Mouse (Mus musculus): Measurements from ENCODE around the gene C1qtnf5. TPM values are rescaled to one million over a fixed set of nuclear protein-coding genes. Genes with fewer than 3 reads are reported as not detected.

Gene C1qtnf5
- not detected for total RNA-seq (2023)

DNA sequence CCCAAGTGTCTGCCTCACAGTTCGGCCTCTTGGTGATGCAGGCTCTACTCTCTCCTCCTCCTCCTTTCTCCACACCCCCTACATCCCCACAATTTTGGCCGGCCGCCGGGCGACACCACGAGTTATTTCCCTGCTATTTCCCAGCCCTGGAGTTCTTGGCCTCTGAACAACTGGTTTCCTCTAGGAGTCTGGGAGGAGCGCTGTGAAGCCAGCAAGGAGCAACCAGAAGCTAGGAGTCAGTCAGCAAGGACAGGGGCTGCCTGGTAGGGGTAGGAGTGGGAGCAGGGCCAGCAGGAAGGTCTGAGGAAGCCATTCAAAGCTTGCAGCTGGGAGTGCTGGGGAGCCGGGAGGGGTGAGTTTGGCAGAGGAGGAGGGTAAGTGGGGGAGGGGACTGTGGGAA lies at the start of gene C1qtnf5:
Gene C1qtnf5, plus strand, starts transcription at position 136 of the 400 bp plus-strand sequence.

DNA sequence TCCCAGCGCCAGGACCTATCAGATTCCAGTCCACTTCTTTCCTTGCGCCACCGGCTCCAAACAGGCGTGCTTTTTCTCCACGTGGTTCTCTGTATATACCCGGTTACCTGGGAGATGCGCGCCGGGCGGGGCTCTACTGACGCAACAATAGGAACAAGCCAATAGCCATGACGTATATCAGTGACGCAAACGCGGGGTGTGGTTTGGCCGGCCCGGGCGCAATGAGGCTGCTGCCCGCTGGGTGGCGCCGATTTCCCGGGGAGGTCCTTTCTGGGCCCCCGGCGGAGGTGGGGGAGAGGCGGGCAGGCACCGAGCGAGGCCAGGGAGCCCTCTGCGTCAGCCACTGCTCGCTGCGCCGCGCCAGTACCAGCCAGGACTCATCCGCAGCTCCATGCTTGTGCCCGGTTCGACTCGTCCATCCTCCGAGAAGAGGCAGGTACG lies 40.2 kb upstream of the C1qtnf5 start, which contains the start of gene Usp2:
Gene Usp2, plus strand, starts transcription at position 237 of the 441 bp plus-strand sequence.

DNA sequence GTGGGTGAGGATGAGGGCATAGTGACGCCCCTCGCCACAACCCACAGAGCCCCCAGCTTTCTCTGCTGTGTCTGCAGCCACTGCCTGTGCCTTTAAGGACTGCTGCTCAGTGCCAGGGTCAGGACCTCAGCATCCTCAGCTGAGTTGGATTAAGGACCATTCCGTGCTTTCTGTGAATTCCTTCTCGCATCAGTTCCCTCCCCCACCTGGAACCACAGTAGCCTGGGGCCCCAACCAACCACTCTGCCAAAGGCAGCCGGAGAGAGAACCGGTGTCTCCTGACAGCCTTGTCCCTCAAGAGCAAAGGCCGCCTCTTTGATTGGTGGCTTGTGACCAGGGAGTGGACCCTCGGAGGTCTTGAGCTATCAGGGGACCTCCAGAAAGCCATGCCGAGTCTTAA lies 5.6 kb upstream of the C1qtnf5 start, which contains the start of gene Mfrp:
Gene Mfrp, plus strand, starts transcription at position 240 of the 400 bp plus-strand sequence.

DNA sequence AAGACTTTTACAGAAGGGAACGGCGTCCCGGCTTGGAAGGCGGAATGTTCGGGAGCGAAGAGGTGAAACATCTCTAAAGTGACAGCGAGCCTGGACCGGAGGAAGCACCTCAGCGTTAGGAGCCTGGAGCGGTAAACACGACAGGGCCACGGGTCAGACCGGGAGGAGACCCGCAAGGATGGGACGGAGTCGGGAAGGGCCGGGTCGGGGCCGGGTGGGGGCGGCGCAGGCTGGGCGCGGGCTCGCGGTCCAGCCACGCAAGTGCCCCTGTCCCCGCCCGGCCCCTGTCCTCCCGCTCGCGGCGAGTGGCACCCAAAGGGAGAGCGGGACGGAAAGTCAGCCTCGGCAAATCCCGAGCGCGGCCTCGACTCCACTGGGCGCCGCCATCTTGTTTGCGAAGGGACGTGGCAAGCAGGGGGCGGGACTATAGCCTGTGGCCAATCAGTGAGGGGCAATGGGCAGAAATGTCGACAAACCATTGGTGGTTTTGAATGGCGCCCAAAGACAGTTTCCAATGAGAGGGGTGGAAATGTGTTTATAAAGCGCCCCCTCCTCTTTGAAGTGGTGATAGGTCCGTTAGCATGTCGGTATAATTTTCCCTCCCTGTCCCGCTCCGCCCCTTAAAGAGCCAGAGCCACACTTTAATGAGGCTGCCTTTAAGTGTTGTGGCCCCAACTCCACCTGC lies 6.2 kb downstream of the C1qtnf5 start, which contains the start of the genes Gm49380 and Rnf26:
Gene Gm49380, minus strand, starts transcription at position 396 of the 685 bp plus-strand sequence.
Gene Rnf26, minus strand, starts transcription at position 413 of the 685 bp plus-strand sequence.

DNA sequence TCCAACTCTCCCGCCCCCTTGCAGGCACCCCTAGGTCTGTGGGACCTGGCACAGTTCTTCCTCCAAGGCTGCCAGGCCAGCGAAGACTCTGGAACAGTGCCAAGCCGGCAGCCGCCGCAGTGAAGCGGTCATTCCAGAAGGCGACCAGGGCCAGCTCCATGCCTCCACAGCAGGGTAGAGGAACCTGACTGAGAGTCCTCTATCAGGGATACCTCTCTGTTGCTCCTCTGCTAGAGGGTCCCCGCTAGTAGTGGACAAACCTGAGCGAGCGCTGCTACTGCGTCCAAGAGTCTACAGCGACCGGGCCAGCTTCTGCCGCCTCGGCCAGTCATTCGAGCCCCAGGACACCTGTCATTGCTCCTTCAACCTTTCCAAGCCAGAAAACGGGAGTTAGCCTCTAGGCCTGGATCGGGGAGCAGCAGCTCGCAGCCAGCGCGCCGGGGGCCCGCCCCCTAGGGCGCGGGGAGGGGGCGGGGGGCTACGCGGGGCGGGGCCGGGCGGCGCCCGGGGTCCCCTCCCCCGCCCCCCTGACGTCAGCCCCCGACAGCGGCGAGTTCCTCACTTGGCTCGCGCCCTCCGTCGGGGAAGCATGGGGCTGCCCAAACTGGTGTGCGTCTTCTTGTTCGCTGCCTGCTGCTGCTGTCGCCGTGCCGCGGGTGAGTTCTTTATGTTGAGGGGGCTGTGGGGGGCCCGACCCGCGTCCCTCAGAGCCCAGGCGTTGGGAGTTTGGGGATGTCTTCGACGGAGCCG lies 27.2 kb downstream of the C1qtnf5 start, which contains the start of gene Mcam:
Gene Mcam, plus strand, starts transcription at position 369 of the 750 bp plus-strand sequence.

Other genes with a start within 250 kb of the C1qtnf5 start
- gene Thy1, start 63.9 kb upstream of the C1qtnf5 start, total RNA-seq (2023) = 1 to 10 TPM; 2.6 to 3.3 TPM
- 10 to 100 TPM in 1 of 2 experiments, 1 to 10 TPM in 1; 2.6 to 10.8 TPM for gene Usp2, start 40.2 kb upstream of the C1qtnf5 start, total RNA-seq (2023)
- under 1 TPM in 1 of 2 experiments, not detected in 1; 0.24 TPM for gene Mfrp, start 5.5 kb upstream of the C1qtnf5 start, total RNA-seq (2023)
- not detected for gene Gm49380, start 6.3 kb downstream of the C1qtnf5 start, total RNA-seq (2023)
- 10 to 100 TPM; 20.3 to 24.1 TPM for gene Rnf26, start 6.3 kb downstream of the C1qtnf5 start, total RNA-seq (2023)
- 1 to 10 TPM in 1 of 2 experiments, under 1 TPM in 1; 0.53 to 1.1 TPM for gene Mcam, start 27.2 kb downstream of the C1qtnf5 start, total RNA-seq (2023)
- 100 to 1,000 TPM; 147 to 153 TPM for gene Cbl, start 126.8 kb downstream of the C1qtnf5 start, total RNA-seq (2023)
- not detected for gene Ccdc153, start 133.4 kb downstream of the C1qtnf5 start, total RNA-seq (2023)
- not detected for gene Pdzd3, start 144.2 kb downstream of the C1qtnf5 start, total RNA-seq (2023)
- 1 to 10 TPM; 4.1 to 4.4 TPM for gene Nlrx1, start 161.4 kb downstream of the C1qtnf5 start, total RNA-seq (2023)
- gene Abcg4, start 181.4 kb downstream of the C1qtnf5 start, total RNA-seq (2023) = not detected
- gene Hinfp, start 198.4 kb downstream of the C1qtnf5 start, total RNA-seq (2023) = 10 to 100 TPM; 69.0 to 69.1 TPM
- 10 to 100 TPM; 19.9 to 22.5 TPM for gene C2cd2l, start 213.0 kb downstream of the C1qtnf5 start, total RNA-seq (2023)
- gene Dpagt1, start 218.8 kb downstream of the C1qtnf5 start, total RNA-seq (2023) = 10 to 100 TPM; 10.5 to 11.6 TPM
- 10 to 100 TPM; 38.2 to 42.1 TPM for gene H2afx, start 227.4 kb downstream of the C1qtnf5 start, total RNA-seq (2023)
- gene Hmbs, start 237.0 kb downstream of the C1qtnf5 start, total RNA-seq (2023) = 10 to 100 TPM; 22.0 to 24.0 TPM